Mouse (Mus musculus) cerebellum, adult 2 months (tissue): ENCODE results near the gene Zcchc10.

Source experiments
- CTCF ChIP-seq: fragments of 200-500 bp; IDR thresholded peaks from 2 replicates; pipeline ENCODE4 v1.5.1; 2011; ENCODE audit warnings: low read depth, mild to moderate bottlenecking, control low read depth, low read length, moderate library complexity, borderline replicate concordance; ENCODE audit not compliant: insufficient read depth
- POLR2A ChIP-seq: fragments of 200-500 bp; IDR thresholded peaks from 2 replicates; pipeline ENCODE4 v1.6.1; 2011; ENCODE audit warnings: low read length, control low read depth, borderline replicate concordance; ENCODE audit not compliant: insufficient read depth

DNA sequence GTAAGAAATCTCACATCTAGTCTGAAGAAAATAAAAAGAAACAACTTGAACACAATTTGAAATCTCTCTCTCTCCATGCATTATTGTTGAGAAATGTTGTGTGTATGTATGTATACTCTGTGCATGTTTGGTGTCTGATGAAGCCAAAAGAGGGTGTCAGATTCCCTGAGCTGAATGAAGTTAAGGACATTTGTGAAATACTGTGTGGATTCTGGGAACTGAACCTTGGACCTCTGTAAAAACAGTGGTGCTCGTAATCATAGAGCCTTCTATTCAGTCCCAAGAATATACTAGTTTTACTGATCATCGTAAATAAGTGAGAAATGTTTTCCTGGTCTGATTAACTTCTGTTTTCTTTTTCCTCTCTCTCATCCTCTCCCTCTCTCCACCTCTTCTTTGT lies 42.6 kb downstream of the Zcchc10 start:
- TF ChIP-seq POLR2A: no peak
- TF ChIP-seq CTCF: no peak
